Mouse (Mus musculus): ENCODE data around the gene Pitpnm2.

DNA sequence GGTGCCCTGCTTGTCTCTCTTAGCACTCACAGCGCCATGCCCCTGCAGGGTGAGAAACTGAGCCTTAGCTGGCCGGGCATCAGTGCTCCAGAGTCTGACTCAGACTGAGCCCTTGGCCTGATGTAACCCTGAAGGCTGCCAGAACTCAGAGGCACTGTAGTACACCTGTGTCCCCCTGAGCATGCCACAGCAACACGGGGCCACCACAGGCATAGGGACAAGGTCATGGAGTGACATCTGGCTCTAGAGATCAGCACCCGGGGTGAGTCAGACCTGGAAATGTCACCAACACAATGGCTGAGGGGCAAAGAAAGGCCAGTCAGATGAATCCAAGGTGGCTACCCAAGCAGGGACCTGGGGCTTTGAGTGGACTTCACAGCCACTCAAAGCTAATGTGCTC, 162.7 kb downstream of the Pitpnm2 start:
- TF ChIP-seq EP300 (IDR thresholded peaks at IDR 0.05; ENCODE audit: insufficient read depth, low read depth, low read length) (no peak), CTCF (IDR thresholded peaks at IDR 0.05) (no peak)
